Mouse (Mus musculus): Measurements from ENCODE around the gene Syt12.
A peak's percentile ranks its signal among the peaks of the same experiment; 100 is the strongest.

Gene Syt12

GRCm38 (mm10) chr19:4447445-4447844 is 29.8 kb downstream of the Syt12 start:
- no peak for DNase-seq (ENCODE audit: low spot score)

DNA sequence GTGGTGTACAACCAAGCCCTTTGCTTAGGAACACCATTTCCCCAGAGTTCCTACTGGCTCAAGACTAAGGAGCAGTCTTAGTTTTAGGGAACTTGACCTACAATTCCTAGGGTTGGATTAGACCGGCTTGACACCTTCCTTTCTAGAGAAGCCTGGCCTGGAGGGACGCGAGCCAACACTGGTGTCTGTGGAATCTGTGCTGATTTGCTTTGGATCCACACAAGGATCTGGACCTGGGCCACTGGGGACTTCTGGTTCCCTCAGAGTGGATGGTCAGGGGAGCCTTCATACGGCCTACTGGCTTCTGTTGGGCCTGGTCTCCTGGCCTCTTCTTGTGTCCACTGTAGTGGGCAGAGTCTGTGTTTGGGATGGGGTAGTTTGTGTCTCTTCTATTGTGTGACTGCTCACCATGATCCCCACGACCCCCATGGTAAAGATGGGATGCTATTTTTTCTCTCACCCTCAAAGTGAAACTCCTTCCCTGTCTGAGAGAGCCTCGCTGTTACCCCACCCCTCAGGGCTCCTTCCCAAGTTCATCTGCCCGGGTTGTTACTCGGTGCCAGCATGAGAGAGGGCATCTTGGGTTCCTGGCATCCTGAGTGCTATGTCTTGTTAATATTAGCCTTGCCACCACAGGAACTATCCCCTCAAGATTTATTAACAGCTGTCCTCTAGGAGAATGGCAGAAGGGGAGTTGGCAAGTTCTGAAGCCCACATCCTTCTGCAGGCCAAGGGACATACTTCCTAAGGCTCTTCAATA is 30.4 kb downstream of the Syt12 start:
- no peak for DNase-seq (ENCODE audit: low spot score)

DNA sequence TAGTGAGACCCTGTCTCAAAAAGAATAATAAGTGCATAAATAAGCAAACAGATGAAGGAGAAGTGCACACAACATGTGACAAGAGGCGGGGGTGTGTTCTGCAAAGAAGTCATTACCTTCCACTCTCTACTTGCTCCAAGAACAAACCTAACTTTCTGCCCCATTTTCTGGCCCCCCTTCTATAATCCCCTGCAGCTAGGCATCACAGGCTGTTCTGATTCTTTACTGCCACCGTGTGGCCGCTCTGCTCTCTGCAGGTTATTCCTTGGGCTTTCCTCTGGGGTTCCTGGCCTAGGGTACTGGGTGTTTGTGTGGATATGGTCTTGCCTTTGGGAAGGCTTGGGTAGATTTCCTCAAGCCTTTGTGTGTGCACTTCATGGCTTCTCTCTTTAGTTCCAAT is 34.8 kb downstream of the Syt12 start:
- peak; percentile 56 for DNase-seq (ENCODE audit: low spot score)

- DNase-seq (ENCODE audit: low spot score), result no peak
Measured at GRCm38 (mm10) chr19:4441621-4442161, 35.6 kb downstream of the Syt12 start.

GRCm38 (mm10) chr19:4441090-4441591 is 36.1 kb downstream of the Syt12 start:
- peak; percentile 69 for DNase-seq (ENCODE audit: low spot score)

DNA sequence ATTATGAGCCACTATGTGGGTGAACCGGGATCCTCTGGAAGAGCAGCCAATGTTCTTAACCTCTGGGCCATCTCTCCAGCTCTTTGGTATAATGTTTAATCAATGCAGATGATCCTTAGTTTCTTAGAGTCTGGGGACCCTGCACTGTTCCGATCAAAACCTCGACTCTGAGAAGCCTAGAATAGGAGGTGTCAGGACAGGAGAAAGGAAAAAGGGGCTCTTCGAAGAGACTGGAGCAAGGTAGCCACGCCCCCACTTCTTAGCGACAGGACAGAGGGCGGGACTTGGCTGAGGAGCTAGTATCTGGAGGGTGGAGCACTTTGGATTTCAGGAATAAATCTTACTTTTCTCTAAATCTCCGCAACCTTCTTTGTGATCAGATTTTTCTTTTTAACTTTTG is 37.0 kb downstream of the Syt12 start:
- no peak for DNase-seq (ENCODE audit: low spot score)

- peak; percentile 27 for DNase-seq (ENCODE audit: low spot score)
Measured at GRCm38 (mm10) chr19:4439161-4439801, 38.0 kb downstream of the Syt12 start, which contains the start of gene Rhod. TSS of gene Rhod (minus strand) at chr19:4439432.

DNA sequence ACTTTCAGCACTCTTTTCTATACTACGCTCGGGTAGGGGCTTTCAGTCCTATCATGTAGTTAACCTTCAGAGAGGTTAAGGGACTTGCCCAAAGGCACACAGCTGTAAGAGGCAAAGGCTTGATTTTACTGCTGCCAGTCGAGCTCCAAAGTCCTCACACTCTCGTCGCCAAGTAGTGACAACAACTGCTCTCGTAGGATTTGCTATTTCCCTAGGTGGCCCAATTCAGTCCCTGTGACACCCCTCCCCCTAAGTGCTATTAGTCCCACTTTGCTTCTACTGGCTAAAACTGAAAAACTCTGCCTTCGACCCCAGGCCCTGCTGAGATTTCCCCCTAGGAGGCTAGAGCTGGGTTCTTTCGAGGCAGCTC is 38.5 kb downstream of the Syt12 start:
- no peak for DNase-seq (ENCODE audit: low spot score)

GRCm38 (mm10) chr19:4437886-4438285 is 39.4 kb downstream of the Syt12 start:
- peak; percentile 38 for DNase-seq (ENCODE audit: low spot score)

DNA sequence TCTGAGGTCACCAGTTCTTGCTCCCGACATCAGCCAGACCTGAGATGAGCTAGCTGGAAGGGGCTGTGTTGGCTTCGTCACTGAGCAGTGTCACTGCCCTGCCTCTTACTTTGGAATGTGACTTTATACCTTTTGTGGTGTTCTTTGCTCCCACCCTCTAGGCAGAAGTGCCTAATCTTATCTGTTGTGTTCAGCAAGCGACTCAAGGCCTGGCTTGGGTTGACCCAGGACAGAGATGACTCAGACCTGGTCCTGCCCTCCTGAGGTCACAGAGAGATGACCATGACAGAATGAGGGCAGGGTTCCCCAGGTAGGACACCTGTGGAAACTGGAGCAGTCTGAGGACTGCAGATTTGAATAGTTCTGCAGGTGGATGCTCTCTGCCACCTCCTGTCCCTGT is 41.0 kb downstream of the Syt12 start:
- no peak for DNase-seq (ENCODE audit: low spot score)

DNA sequence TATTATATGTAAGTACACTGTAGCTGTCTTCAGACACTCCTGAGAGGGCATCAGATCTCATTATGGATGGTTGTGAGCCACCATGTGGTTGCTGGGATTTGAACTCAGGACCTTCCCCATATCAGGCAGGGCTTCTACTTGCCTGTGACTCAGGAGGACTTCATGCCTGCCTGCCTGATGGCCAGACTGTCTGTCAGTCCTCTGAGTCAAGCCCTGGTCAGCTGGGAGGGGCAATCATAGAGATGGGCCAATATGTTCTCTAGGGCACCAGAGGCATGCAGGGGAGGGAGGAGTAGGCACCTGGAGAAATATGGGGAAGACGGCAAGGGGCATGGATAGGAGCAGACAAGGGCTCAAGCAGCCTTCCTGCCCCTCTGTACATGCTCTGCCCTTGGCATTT is 42.2 kb downstream of the Syt12 start:
- no peak for DNase-seq (ENCODE audit: low spot score)

DNA sequence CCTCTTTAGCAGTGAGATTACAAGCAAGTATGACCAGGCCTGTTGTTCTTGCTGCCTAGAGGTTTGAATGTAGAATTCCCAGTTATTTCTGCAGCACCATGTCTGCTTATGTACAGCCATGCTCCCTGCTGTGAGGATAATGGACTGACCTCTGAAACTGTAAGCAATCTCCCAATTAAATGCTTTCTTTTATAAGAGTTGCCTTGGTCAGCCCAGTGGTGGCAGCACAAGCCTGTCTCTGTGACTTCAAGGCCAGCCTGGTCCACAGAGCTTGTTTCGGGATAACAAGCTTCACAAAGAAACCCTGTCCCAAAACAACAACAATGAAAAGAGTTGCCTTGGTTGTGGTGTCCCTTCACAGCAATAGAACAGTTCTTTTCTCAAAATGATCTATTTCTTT is 43.5 kb downstream of the Syt12 start:
- DNase-seq (ENCODE audit: low spot score), result no peak

DNA sequence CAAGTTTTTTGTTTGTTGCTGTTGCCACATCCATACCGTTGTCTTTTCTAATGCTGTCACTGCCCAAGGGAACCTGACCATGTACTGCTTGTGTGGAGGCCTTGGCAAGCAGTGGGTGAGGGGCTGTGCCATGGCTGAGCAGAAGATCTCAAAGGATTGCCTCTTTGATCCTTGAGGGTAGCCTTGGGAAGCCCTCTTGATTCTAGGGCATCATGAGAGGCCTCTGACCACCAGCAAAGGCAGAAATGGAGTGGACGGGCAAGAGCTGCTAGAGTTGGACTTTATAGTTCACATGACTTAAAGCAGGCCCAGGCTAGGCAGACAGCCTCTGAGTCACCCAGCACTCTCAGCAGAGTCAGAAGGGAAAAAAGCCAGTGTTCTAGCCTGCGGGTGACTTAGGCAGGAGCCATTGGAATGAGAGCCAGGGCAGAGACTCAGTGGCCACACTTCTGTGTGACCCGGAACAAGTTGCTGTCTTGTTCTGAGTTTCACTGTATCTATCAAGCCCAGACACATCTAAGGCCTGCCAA is 47.1 kb downstream of the Syt12 start:
- no peak for DNase-seq (ENCODE audit: low spot score)

- peak; percentile 28 for DNase-seq (ENCODE audit: low spot score)
Measured at GRCm38 (mm10) chr19:4425610-4426366, 51.5 kb downstream of the Syt12 start.

GRCm38 (mm10) chr19:4423021-4423420 is 54.2 kb downstream of the Syt12 start:
- no peak for DNase-seq (ENCODE audit: low spot score)

GRCm38 (mm10) chr19:4422581-4422980 is 54.7 kb downstream of the Syt12 start:
- no peak for DNase-seq (ENCODE audit: low spot score)

DNA sequence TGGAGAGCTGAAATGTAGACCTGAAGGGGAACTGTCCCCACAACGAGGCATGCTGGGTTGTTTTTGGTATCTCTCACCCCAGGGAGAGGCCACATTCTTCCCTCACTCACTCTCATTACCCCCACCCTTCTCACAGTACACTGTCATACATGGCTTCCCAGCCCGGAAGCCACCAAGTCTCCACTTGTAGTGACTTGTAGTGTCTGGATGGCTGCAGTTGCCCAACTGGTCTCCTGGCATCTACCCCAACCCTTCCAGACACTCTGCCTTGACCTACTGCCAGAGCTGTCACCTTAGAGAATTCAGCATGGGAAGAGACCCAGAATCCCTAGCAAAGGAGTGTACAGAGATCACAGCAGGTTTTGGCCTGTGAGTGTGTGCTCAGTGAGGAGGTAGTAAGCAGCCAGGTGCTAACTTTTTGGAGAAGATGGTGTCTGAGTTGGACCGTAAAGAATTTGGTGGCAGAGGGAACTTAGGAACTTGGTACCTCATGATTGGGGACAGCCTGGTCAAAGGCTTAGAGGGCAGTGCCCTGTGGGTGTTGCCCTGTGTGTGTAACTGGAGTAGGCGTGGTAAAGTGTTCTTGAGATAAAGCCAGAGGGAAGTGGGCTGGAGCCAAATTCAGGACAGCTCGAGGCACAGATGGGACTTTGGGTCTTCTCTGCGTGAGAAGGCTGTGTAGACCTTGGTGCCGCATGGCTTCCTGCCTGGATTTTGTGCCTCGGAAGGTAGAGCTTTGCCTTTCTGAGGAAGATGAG is 56.9 kb downstream of the Syt12 start:
- no peak for DNase-seq (ENCODE audit: low spot score)

DNA sequence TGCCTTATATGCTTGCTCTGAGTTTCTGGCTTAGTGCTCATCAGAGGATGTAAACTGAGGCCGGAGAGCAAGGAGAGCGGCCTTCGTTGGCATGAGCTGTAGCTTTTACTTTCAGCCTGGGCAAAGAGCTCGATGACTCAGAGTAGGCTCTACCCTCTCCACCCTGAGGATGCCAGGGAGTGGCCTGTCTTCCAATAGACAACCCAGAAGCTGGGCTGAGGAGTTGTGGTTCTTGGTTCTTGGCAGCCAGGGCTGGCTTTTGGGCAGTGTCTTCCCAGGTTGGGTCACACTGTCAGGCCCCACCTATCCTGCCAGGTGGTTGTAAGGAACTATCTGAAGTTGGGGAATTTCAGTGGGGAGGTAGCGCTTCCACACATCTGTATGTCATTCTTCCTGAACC is 57.5 kb downstream of the Syt12 start:
- no peak for DNase-seq (ENCODE audit: low spot score)

DNA sequence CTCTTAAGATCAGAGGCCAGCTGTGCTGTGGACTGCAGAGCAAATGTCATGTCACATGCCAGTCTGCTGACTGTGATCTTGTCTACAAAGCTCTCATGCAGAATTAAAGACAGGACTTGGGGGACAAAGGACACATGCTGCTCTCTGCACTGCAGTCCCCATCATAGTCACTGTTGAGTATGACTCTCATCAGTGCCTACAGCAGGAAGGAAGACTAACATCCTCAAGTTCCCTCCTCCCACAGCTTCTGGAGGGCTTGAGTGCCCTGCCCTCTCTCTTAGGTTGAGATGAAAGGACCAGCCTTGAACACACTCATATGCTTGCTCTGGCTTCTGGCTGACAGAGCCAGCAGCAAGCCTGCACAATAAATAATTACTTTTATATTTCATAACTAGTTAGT is 59.5 kb downstream of the Syt12 start:
- DNase-seq (ENCODE audit: low spot score), result no peak

- DNase-seq (ENCODE audit: low spot score), result peak; percentile 63
Measured at GRCm38 (mm10) chr19:4417183-4417582, 60.1 kb downstream of the Syt12 start.

- no peak for DNase-seq (ENCODE audit: low spot score)
Measured at GRCm38 (mm10) chr19:4414631-4415030, 62.6 kb downstream of the Syt12 start.

- DNase-seq (ENCODE audit: low spot score), result no peak
Measured at GRCm38 (mm10) chr19:4409062-4409461, 68.2 kb downstream of the Syt12 start.

Measured in T-cell, adult 2 months (primary cell).